Mouse (Mus musculus) G1E (cell line): ENCODE results near the gene Mef2b.

ENCODE experiments used
- CTCF ChIP-seq: IDR thresholded peaks from 2 replicates; pipeline ENCODE4 v1.5.1; 2012; ENCODE audit warnings: low read depth, low read length, inconsistent platforms, mixed read lengths
- GATA1 ChIP-seq: IDR thresholded peaks from 2 replicates; pipeline ENCODE4 v1.6.1; 2012; ENCODE audit warnings: borderline replicate concordance, low read length, inconsistent platforms, mixed read lengths
- GATA2 ChIP-seq: IDR thresholded peaks from 2 replicates; pipeline ENCODE4 v1.6.1; 2012; ENCODE audit warnings: low read depth, low read length, inconsistent platforms, borderline replicate concordance
- POLR2AphosphoS5 ChIP-seq: IDR thresholded peaks from 2 replicates; pipeline ENCODE4 v1.6.1; 2012; ENCODE audit warnings: low read depth, low read length, inconsistent platforms; ENCODE audit not compliant: insufficient replicate concordance
- TAL1 ChIP-seq: conservative IDR thresholded peaks from 2 replicates; pipeline ENCODE4 v1.6.1; 2012; ENCODE audit warnings: low read depth, low read length, inconsistent platforms, mixed read lengths

- TF ChIP-seq CTCF (no peak), GATA1 (no peak), GATA2 (no peak), TAL1 (no peak), POLR2AphosphoS5 (no peak)
Measured at GRCm38 (mm10) chr8:70171240-70171639, 31.7 kb downstream of the Mef2b start.
